In the genomic region with DNA sequence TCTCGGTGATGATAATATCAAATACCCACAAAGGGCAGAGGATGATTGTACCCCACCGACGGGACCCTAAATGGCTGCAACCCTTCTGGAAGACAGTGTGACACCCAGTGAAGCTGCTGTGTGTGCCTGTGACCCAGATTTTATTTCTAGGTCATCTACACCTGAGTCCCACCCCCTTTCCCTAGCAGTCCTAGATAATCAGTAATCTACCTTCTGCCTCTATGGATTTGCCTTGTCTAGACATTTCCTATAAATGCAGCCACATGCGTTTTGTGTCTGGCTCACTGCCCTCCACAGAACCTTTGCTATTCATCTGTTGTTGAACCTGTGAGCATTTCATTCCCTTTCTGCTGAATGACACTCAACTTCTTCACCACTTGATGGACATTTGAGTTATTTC, we compare ENCODE assay signal across 30 mouse cellular contexts. TPM values are rescaled to one million over a fixed set of nuclear protein-coding genes. Genes with fewer than 3 reads are reported as not detected.
"Had no signal": no experiment of that assay in that cellular context is flagged by ENCODE, and none has a peak within 500 bp of the region (broad histone marks: within the 10 kb centered on the region; RNA-seq: fewer than 3 reads in every experiment).

No protein-coding gene starts in this region.

- H3K36me3 ChIP-seq: heart, embryonic 13.5 days; heart, embryonic 15.5 days; hindbrain, embryonic 13.5 days; hindbrain, embryonic 15.5 days; limb, embryonic 13.5 days; limb, embryonic 15.5 days; liver, embryonic 12.5 days had no signal

- ATAC-seq: forebrain, postnatal 0 days; hindbrain, postnatal 0 days; intestine, embryonic 16.5 days; liver, embryonic 12.5 days had no signal

- DNase-seq: forebrain, postnatal 0 days; gastrocnemius, postnatal 14 days; gastrocnemius, postnatal 36 days; heart, adult 11 months; heart, adult 2 months; heart, postnatal 14 days; heart, postnatal 36 days; kidney, adult 11 months; kidney, postnatal 10 days; layer of hippocampus, adult 9-11 months; layer of hippocampus, postnatal 36 days; left cerebral cortex, postnatal 4 days had no signal

- H3K9ac ChIP-seq: forebrain, postnatal 0 days; heart, embryonic 13.5 days; heart, embryonic 15.5 days; hindbrain, embryonic 13.5 days; hindbrain, embryonic 15.5 days; limb, embryonic 13.5 days; limb, embryonic 15.5 days; liver, embryonic 12.5 days; liver, embryonic 14.5 days had no signal

- H3K4me3 ChIP-seq: heart, adult 2 months; heart, embryonic 13.5 days; heart, embryonic 15.5 days; hindbrain, embryonic 13.5 days; hindbrain, embryonic 15.5 days; limb, embryonic 13.5 days; limb, embryonic 15.5 days; liver, embryonic 12.5 days had no signal

- H3K4me1 ChIP-seq: heart, embryonic 13.5 days; heart, embryonic 15.5 days; hindbrain, embryonic 13.5 days; hindbrain, embryonic 15.5 days; limb, embryonic 13.5 days; limb, embryonic 15.5 days; liver, embryonic 12.5 days had no signal

- H3K27ac ChIP-seq: heart, adult 2 months; heart, embryonic 13.5 days; heart, embryonic 15.5 days; hindbrain, embryonic 13.5 days; hindbrain, embryonic 15.5 days; hindbrain, postnatal 0 days; limb, embryonic 13.5 days; limb, embryonic 15.5 days; liver, embryonic 12.5 days; liver, embryonic 14.5 days had no signal

- H3K9me3 ChIP-seq: heart, embryonic 13.5 days; heart, embryonic 15.5 days; hindbrain, embryonic 13.5 days; hindbrain, embryonic 15.5 days; limb, embryonic 13.5 days; limb, embryonic 15.5 days; liver, embryonic 12.5 days had no signal

- H3K4me2 ChIP-seq: heart, embryonic 11.5 days; heart, embryonic 13.5 days; heart, embryonic 15.5 days; hindbrain, embryonic 13.5 days; hindbrain, embryonic 15.5 days; limb, embryonic 13.5 days; limb, embryonic 15.5 days; liver, embryonic 12.5 days had no signal

RNA-seq across cellular contexts. Expression of gene Astl, which starts 15.4 kb away (rescaled TPM):
- polyA plus RNA-seq: forebrain, postnatal 0 days; gonadal fat pad, adult 2 months; heart, adult 2 months; heart, embryonic 11.5 days; heart, embryonic 13.5 days; heart, embryonic 15.5 days; heart, postnatal 0 days; hindbrain, embryonic 11.5 days; hindbrain, embryonic 13.5 days; hindbrain, embryonic 15.5 days; hindbrain, postnatal 0 days; intestine, embryonic 14.5 days; intestine, embryonic 16.5 days; kidney, embryonic 16.5 days; large intestine, adult 2 months; limb, embryonic 11.5 days; liver, embryonic 12.5 days; liver, embryonic 14.5 days had no signal
